Mouse (Mus musculus): ENCODE measurements around the gene Sar1a.

The Sar1a gene

GRCm38 (mm10) chr10:61680015-61680913 is at the start of gene Sar1a:
TSS of gene Sar1a (plus strand) at chr10:61680299.
- peak; percentile 94 for DNase-seq (ENCODE audit: low read depth, low spot score)

- no peak for DNase-seq (ENCODE audit: low read depth, low spot score)
Observed at GRCm38 (mm10) chr10:61632445-61632844, 47.7 kb upstream of the Sar1a start.

GRCm38 (mm10) chr10:61637055-61637454 is 43.0 kb upstream of the Sar1a start:
- DNase-seq (ENCODE audit: low read depth, low spot score) = no peak

DNA sequence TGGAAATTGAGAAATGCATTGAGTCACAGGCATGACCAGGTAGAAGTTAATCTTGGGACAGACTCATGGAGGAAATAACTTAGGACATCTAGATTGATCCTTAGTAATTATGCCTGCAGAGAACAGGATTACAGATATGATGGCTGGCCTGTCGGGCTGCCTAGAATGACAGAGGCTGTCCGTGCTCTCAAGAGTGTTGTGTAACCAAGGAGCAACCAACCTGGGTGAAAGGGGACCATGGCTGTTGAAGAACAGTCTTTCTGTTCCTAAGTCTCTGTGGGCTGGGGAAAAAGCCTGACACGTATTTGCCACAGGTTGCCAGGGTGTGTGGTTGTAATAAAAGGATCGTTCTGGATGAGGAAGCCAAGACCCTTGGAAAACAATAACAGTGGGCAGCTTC is 39.7 kb upstream of the Sar1a start:
- no peak for DNase-seq (ENCODE audit: low read depth, low spot score)

DNA sequence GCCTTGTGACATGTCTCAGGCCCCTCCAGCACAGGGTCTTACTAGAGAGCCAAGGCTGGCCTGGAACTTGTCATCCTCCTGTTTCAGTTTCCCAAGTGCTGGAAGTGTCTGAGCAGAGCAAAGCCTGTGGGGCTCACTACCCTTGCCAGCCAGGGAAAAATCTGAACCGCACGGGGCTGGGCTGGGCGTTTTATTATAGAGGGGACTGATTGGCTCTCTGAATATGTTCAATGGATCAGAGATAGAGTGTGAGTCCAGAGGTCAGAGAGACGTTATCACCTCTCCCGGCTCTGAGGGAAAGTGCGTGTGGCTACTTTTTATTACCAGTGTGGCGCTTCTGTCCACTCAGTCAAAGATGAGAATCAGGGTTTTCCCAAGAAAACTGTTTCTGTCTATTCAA is 33.5 kb upstream of the Sar1a start:
- DNase-seq (ENCODE audit: low read depth, low spot score) = no peak

DNA sequence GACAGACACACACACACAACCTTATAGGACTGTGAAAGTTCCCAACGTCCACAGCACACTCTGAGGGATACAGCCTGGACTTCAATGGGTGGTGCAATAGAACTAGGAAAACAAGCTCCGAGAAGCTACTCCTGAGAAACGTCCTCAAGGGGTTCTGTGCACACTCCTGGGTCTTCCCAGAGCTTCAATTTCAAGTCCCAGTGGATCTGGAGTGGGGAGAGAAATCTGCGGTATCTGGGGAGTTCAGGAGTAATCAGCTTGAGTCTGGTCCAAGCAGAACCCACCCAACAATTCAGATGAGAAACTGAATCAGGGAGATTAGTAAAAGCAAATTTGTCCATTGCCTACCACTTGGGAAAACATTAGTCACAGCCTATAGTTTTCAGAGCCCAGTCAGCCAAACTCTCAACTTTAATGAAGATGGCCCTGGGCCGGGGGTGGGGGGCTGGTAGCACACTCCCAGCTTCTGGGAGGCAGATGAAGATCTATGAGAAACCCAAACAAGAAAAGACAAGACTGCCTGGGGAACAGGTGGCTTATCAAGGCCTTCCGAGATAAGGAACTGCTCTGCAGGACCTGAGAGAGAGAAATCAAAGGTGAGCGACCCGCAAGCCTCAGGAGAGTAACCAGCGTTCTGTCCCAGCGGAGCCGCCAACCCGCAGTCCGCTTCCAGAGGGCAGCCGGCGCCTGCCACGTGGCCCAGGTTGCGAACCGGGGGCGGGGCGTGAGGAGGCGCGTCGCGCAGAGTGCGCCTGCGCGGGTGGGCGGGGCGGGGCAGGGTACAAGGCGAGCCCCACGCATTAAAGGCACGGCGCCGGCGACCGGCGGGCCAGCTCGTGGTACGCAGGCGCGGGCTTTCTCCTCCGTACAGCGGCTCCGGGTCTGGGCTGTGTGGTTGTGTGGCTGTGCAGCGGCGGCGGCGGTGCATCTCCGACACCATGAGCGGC is 32.0 kb upstream of the Sar1a start, which contains the start of gene Ppa1:
Ppa1 (plus strand) TSS at position 763 of the 947 bp plus-strand sequence.
- DNase-seq (ENCODE audit: low read depth, low spot score) = peak; percentile 81

DNA sequence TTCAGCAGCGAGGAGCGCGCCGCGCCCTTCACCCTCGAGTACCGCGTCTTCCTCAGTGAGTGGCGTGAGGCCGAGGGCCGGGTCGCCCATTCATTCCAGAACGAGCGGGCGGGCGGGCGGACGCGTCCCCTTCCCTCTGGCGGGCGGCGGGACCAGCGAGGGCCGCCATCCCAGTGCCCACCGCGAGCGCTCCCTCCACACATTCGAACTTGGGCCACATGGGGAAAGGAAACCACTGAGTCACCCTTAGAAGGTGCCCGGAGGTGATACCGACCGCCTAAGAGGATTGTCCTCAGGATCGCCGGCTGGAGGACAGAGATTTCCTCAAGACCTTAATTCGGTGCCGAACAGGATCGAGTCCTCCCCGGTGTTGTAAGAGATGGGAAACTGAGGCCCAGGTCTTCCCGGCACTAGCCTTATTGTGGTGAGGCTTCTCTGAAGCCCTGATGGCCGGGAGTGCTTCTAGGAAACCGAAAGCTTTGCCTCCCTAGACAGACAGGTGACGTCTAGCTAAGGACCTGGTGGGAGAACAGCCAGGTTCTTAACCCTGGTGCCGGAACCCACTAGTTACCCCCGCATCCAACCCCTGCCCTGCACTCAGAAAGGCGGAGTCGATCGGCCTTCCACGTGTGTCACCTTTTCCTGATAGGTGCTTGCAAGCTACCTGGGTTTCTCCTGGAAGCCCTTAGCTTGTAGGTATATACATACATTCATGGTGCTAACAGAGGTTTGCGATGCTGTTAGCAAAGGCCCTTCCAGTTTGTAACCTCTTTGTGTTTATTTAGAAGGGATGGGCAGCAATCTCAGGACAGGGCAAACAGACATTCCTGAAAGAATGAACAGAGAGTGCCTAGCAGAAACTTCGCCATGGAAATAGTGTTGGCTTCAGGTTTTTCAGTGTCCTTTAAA is 31.1 kb upstream of the Sar1a start:
- DNase-seq (ENCODE audit: low read depth, low spot score) = peak; percentile 30

DNA sequence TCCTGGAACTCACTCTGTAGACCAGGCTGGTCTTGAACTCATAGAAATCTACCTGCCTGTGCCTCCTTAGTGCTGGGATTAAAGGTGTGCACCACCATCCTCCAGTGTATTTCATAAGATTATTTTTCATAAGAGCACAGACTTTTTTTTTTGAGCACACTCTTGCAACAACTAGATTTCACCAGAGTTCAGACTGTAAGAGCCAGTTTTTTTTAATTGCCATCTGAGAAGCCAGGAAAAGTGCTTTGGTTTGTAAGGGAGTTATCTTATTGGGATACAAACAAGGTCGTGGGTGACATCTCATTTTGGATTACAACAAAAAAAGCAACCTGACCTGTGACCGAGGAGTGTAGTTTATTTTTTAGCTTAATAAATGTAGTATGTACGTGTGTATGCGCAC is 26.0 kb upstream of the Sar1a start:
- DNase-seq (ENCODE audit: low read depth, low spot score) = no peak

DNA sequence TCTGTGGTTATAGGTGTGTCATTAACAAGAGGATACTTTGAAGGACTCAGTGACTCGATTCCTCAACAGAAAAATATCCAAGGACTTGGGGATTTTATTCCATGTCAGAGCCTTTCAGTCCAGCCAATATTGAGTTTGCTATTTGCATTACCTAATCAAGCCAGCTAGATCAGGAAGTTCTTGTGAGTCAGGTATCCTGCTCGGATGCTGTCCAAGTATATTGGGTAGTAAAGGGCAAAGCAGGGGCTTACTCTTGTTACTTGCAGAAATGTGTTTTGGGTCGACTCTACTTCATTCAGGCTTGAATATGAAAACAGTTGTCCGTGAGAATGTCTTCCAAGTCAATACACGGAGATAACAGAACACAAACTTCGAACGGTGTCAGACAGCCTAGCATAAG is 25.4 kb upstream of the Sar1a start:
- no peak for DNase-seq (ENCODE audit: low read depth, low spot score)

DNA sequence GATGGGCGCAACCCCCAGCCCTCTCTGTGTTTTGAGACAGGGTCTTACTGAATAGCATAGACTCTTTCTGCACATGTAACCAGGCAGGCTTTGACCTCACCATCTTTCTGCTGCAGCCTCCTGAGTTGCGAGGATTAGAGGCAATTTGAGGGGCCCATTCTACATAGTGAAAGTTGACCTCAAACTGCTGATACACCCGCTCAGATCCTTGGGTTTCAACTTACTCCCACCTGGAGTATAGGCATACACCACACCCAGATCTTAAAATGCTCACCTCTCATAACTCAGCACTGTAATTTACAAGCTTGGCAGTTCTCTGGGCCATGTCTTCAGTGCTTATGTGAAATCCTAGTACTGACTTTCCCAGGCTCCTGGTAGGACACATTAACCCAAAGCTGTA is 24.9 kb upstream of the Sar1a start:
- no peak for DNase-seq (ENCODE audit: low read depth, low spot score)

- DNase-seq (ENCODE audit: low read depth, low spot score) = no peak
Observed at GRCm38 (mm10) chr10:61656928-61657882, 22.9 kb upstream of the Sar1a start.

- DNase-seq (ENCODE audit: low read depth, low spot score) = no peak
Observed at GRCm38 (mm10) chr10:61657985-61658384, 22.1 kb upstream of the Sar1a start.

- no peak for DNase-seq (ENCODE audit: low read depth, low spot score)
Observed at GRCm38 (mm10) chr10:61661887-61662286, 18.2 kb upstream of the Sar1a start.

- DNase-seq (ENCODE audit: low read depth, low spot score) = no peak
Observed at GRCm38 (mm10) chr10:61662391-61662988, 17.6 kb upstream of the Sar1a start.

- DNase-seq (ENCODE audit: low read depth, low spot score) = no peak
Observed at GRCm38 (mm10) chr10:61665111-61665510, 15.0 kb upstream of the Sar1a start.

- no peak for DNase-seq (ENCODE audit: low read depth, low spot score)
Observed at GRCm38 (mm10) chr10:61665651-61666050, 14.4 kb upstream of the Sar1a start.

- DNase-seq (ENCODE audit: low read depth, low spot score) = no peak
Observed at GRCm38 (mm10) chr10:61669289-61669688, 10.8 kb upstream of the Sar1a start.

GRCm38 (mm10) chr10:61669896-61670295 is 10.2 kb upstream of the Sar1a start:
- no peak for DNase-seq (ENCODE audit: low read depth, low spot score)

DNA sequence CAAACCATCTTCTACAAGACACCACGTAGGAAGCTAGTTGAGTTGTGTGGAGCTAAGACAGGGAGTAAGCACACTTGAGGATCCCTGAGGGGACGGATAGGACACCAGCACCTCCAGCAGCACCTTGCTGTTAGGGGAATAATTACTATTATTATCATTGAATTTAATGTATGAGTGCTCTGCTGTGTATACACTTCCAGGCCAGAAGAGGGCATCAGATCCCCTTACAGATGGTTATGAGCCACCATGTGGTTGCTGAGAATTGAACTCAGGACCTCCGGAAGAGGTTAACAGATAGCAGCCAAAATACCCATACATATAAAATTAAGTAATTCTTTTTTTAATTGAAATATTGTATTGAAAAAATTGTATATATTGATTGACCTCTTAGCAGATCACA is 9.3 kb upstream of the Sar1a start:
- no peak for DNase-seq (ENCODE audit: low read depth, low spot score)

GRCm38 (mm10) chr10:61675935-61676334 is 4.2 kb upstream of the Sar1a start:
- DNase-seq (ENCODE audit: low read depth, low spot score) = no peak
